Mouse (Mus musculus) forebrain, embryonic 16.5 days (tissue): ENCODE measurements around the gene Mrpl54. TPM values are rescaled to one million over a fixed set of nuclear protein-coding genes. Genes with fewer than 3 reads are reported as not detected.

ENCODE experiments used
- ATAC-seq: fragments of 200-750 bp; cut with Nextera tagmentation; 2 replicates; pipeline ENCODE4 v1.8.0; 2017; ENCODE audit warnings: mild to moderate bottlenecking, moderate library complexity
- H3K27ac ChIP-seq: fragments of 300-500 bp; sonication (generic); 2 replicates; pipeline ENCODE4 v1.5.1; 2014; ENCODE audit warnings: low read length, control low read depth
- H3K27me3 ChIP-seq: fragments of 300-500 bp; sonication (generic); replicated peaks from 2 replicates; pipeline ENCODE4 v1.6.1; 2014; ENCODE audit warnings: low read length; ENCODE audit not compliant: control insufficient read depth, insufficient read depth
- H3K36me3 ChIP-seq: fragments of 300-500 bp; sonication (generic); 2 replicates; pipeline ENCODE4 v1.6.1; 2014; ENCODE audit not compliant: control insufficient read depth, insufficient read depth
- H3K4me1 ChIP-seq: fragments of 300-500 bp; sonication (generic); replicated peaks from 2 replicates; pipeline ENCODE4 v1.6.1; 2014; ENCODE audit warnings: low read length; ENCODE audit not compliant: control insufficient read depth, insufficient read depth
- H3K4me2 ChIP-seq: fragments of 300-500 bp; sonication (generic); 2 replicates; pipeline ENCODE4 v1.6.1; 2014; ENCODE audit warnings: mild to moderate bottlenecking, low read length, control low read depth
- H3K4me3 ChIP-seq: fragments of 300-500 bp; sonication (generic); replicated peaks from 2 replicates; pipeline ENCODE4 v1.5.1; 2014; ENCODE audit warnings: mild to moderate bottlenecking, low read length, control low read depth
- H3K9ac ChIP-seq: fragments of 300-500 bp; sonication (generic); replicated peaks from 2 replicates; pipeline ENCODE4 v1.6.1; 2014; ENCODE audit warnings: low read depth, low read length, control low read depth
- H3K9me3 ChIP-seq: fragments of 300-500 bp; sonication (generic); 2 replicates; pipeline ENCODE4 v1.6.1; 2016; ENCODE audit warnings: low read length; ENCODE audit not compliant: control insufficient read depth
- WGBS: fragments of 180-500 bp; shearing (Covaris S2); extraction: QIAGEN DNeasy Blood & Tissue Kit; methylation state at CpG from one replicate; pipeline ENCODE4 v1.1.7; 2014; 5-methylcytosine and 5-hydroxymethylcytosine counted together
- polyA plus RNA-seq: library from polyadenylated mRNA; unstranded; fragments of >200 nt; fragmentation: Nextera tagmentation; extraction: Ambion mirVana; gene quantifications from 2 replicates; pipeline ENCODE4 v1.2.1, GENCODE M21; 2015

The Mrpl54 gene
- polyA plus RNA-seq, 1 experiment from 2014 or later: 90.1 TPM

- H3K4me2 ChIP-seq: peak overlapping the region; percentile 90
- peak overlapping the region; percentile 70 for H3K9ac ChIP-seq
- WGBS: 2% methylated on average over 62 of the region's 62 CpGs
- H3K4me3 ChIP-seq: peak overlapping the region; percentile 65
- ATAC-seq: 0 out of 2 replicates have a peak, but pooled peaks have one; percentile 10
- H3K4me1 ChIP-seq: peaks cover 25% of the 10 kb centered on the region
- H3K27ac ChIP-seq: no peak overlapping the region
- H3K9me3 ChIP-seq: no peaks in the 10 kb centered on the region
- 0 out of 2 replicates have a peak, but pooled peaks cover 2% of the 10 kb centered on the region for H3K36me3 ChIP-seq
- peaks cover 29% of the 10 kb centered on the region for H3K27me3 ChIP-seq
Observed at GRCm38 (mm10) chr10:81257158-81258039, 9.3 kb downstream of the Mrpl54 start.

GRCm38 (mm10) chr10:81254886-81255285 is 11.8 kb downstream of the Mrpl54 start:
- H3K36me3 ChIP-seq: no peaks in the 10 kb centered on the region
- H3K4me1 ChIP-seq: peaks cover 28% of the 10 kb centered on the region
- WGBS: 53% methylated on average over 1 of the region's 1 CpGs
- peaks cover 43% of the 10 kb centered on the region for H3K27me3 ChIP-seq
- H3K4me2 ChIP-seq: no peak overlapping the region
- no peak for ATAC-seq
- no peak overlapping the region for H3K27ac ChIP-seq
- no peak overlapping the region for H3K9ac ChIP-seq
- H3K4me3 ChIP-seq: no peak overlapping the region
- H3K9me3 ChIP-seq: no peaks in the 10 kb centered on the region

GRCm38 (mm10) chr10:81252424-81253419 is 14.0 kb downstream of the Mrpl54 start, which contains the start of gene Matk:
Matk (plus strand) TSS chr10:81252935.
- H3K27me3 ChIP-seq: peaks cover 33% of the 10 kb centered on the region
- WGBS: 6% methylated on average over 43 of the region's 44 CpGs
- no peaks in the 10 kb centered on the region for H3K9me3 ChIP-seq
- peak within 1 kb of the TSS; percentile 47 for H3K9ac ChIP-seq
- H3K4me1 ChIP-seq: peaks cover 20% of the 10 kb centered on the region
- peak within 1 kb of the TSS; percentile 68 for H3K4me2 ChIP-seq
- no peak within 1 kb of the TSS for H3K27ac ChIP-seq
- no peaks in the 10 kb centered on the region for H3K36me3 ChIP-seq
- ATAC-seq: peak; percentile 71
- peak within 1 kb of the TSS; percentile 43 for H3K4me3 ChIP-seq

- Histone ChIP-seq H3K27ac (no peak overlapping the region), H3K4me1 (peaks cover 12% of the 10 kb centered on the region), H3K9me3 (no peaks in the 10 kb centered on the region), H3K4me2 (no peak overlapping the region), H3K36me3 (no peaks in the 10 kb centered on the region), H3K27me3 (peaks cover 23% of the 10 kb centered on the region; the same call in 1 of the 2 replicates), H3K9ac (no peak overlapping the region), H3K4me3 (no peak overlapping the region)
- WGBS: 85% methylated on average over 8 of the region's 8 CpGs
- ATAC-seq: no peak
Observed at GRCm38 (mm10) chr10:81249442-81249841, 17.3 kb downstream of the Mrpl54 start.

- H3K4me2 ChIP-seq: no peak overlapping the region
- peaks cover 8% of the 10 kb centered on the region for H3K4me1 ChIP-seq
- H3K36me3 ChIP-seq: no peaks in the 10 kb centered on the region
- peaks cover 16% of the 10 kb centered on the region; the same call in 1 of the 2 replicates for H3K27me3 ChIP-seq
- no peaks in the 10 kb centered on the region for H3K9me3 ChIP-seq
- no peak for ATAC-seq
- H3K27ac ChIP-seq: no peak overlapping the region
- WGBS: 98% methylated on average over 2 of the region's 2 CpGs
- no peak overlapping the region for H3K4me3 ChIP-seq
- H3K9ac ChIP-seq: no peak overlapping the region
Observed at GRCm38 (mm10) chr10:81247804-81248203, 18.9 kb downstream of the Mrpl54 start.

- ATAC-seq: no peak
- Histone ChIP-seq H3K9me3 (no peaks in the 10 kb centered on the region), H3K27ac (no peak overlapping the region), H3K4me2 (no peak overlapping the region), H3K36me3 (no peaks in the 10 kb centered on the region), H3K4me3 (no peak overlapping the region), H3K27me3 (peaks cover 6% of the 10 kb centered on the region), H3K9ac (no peak overlapping the region), H3K4me1 (no peaks in the 10 kb centered on the region)
- WGBS: 90% methylated on average over 6 of the region's 6 CpGs
Observed at GRCm38 (mm10) chr10:81245166-81245565, 21.6 kb downstream of the Mrpl54 start.

DNA sequence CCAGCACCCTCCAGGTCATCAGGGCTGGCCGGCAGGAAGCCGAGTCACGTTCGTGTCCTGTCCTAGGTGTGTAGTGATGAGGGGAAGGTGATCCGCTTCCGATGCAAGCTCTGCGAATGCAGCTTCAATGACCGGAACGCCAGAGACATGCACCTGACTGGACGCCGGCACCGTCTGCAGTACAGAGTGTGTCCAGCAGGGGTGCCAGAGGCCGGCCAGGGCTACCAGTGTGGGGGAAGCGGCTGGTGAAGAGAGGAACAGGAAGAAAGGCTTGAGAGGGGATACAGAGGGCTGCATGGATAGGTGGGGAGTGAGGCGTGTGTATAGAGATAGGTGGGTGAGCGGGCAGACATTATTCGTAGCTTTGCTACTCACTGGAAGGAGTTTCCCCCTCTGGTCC is 22.1 kb downstream of the Mrpl54 start:
- no peak overlapping the region for H3K9ac ChIP-seq
- no peaks in the 10 kb centered on the region for H3K9me3 ChIP-seq
- peak; percentile 72 for ATAC-seq
- no peak overlapping the region for H3K27ac ChIP-seq
- no peak overlapping the region for H3K4me3 ChIP-seq
- H3K4me2 ChIP-seq: no peak overlapping the region
- 7% methylated on average over 17 of the region's 17 CpGs for WGBS
- no peaks in the 10 kb centered on the region for H3K4me1 ChIP-seq
- no peaks in the 10 kb centered on the region for H3K36me3 ChIP-seq
- H3K27me3 ChIP-seq: peaks cover 8% of the 10 kb centered on the region

- H3K9me3 ChIP-seq: no peaks in the 10 kb centered on the region
- H3K36me3 ChIP-seq: no peaks in the 10 kb centered on the region
- ATAC-seq: no peak
- 79% methylated on average over 4 of the region's 4 CpGs for WGBS
- H3K27ac ChIP-seq: no peak overlapping the region
- H3K4me1 ChIP-seq: no peaks in the 10 kb centered on the region
- H3K27me3 ChIP-seq: peaks cover 12% of the 10 kb centered on the region
- no peak overlapping the region for H3K9ac ChIP-seq
- no peak overlapping the region for H3K4me2 ChIP-seq
- no peak overlapping the region for H3K4me3 ChIP-seq
Observed at GRCm38 (mm10) chr10:81244146-81244545, 22.6 kb downstream of the Mrpl54 start.

- WGBS: 88% methylated on average over 16 of the region's 16 CpGs
- no peaks in the 10 kb centered on the region for H3K36me3 ChIP-seq
- no peaks in the 10 kb centered on the region for H3K4me1 ChIP-seq
- no peak overlapping the region for H3K4me2 ChIP-seq
- H3K4me3 ChIP-seq: no peak overlapping the region
- no peak for ATAC-seq
- H3K27ac ChIP-seq: no peak overlapping the region
- H3K9ac ChIP-seq: no peak overlapping the region
- no peaks in the 10 kb centered on the region for H3K9me3 ChIP-seq
- H3K27me3 ChIP-seq: peaks cover 12% of the 10 kb centered on the region
Observed at GRCm38 (mm10) chr10:81242021-81242420, 24.7 kb downstream of the Mrpl54 start.
